Mouse (Mus musculus): Measurements from ENCODE around the gene Tmem168.
A peak's percentile ranks its signal among the peaks of the same experiment; 100 is the strongest.

Tmem168 gene

GRCm38 (mm10) chr6:13584788-13585187, 23.1 kb downstream of the Tmem168 start:
- no peak for DNase-seq

- DNase-seq, result no peak
Observed at GRCm38 (mm10) chr6:13582075-13582474, 25.8 kb downstream of the Tmem168 start.

- peak; percentile 13 for DNase-seq
Observed at GRCm38 (mm10) chr6:13565734-13566133, 42.2 kb downstream of the Tmem168 start.

GRCm38 (mm10) chr6:13555266-13555665, 52.6 kb downstream of the Tmem168 start:
- no peak for DNase-seq

GRCm38 (mm10) chr6:13541761-13542160, 66.1 kb downstream of the Tmem168 start:
- no peak for DNase-seq

GRCm38 (mm10) chr6:13537275-13537964, 70.5 kb downstream of the Tmem168 start:
- no peak for DNase-seq

All from kidney, postnatal 10 days (tissue).